Mouse (Mus musculus) layer of hippocampus, adult 2 months (tissue): ENCODE results near the gene Cog3. TPM values are rescaled to one million over a fixed set of nuclear protein-coding genes. Genes with fewer than 3 reads are reported as not detected.

ENCODE experiments used
- DNase-seq, 2 experiments: peaks; one replicate each; pipeline ENCODE4 v3.0.0; 2022; ENCODE audit warnings: low spot score in 2 of 2
- H3K27ac ChIP-seq: fragments of 200-600 bp; 2 replicates; pipeline ENCODE4 v1.8.1; 2022
- H3K4me3 ChIP-seq: fragments of 200-600 bp; 2 replicates; pipeline ENCODE4 v1.8.1; 2022; ENCODE audit warnings: mild to moderate bottlenecking
- CTCF ChIP-seq: fragments of 200-600 bp; conservative IDR thresholded peaks from 2 replicates; pipeline ENCODE4 v1.8.1; 2022; ENCODE audit warnings: antibody characterized with exemption, mild to moderate bottlenecking, moderate library complexity
- long read RNA-seq, 2 experiments: library from polyadenylated mRNA; stranded (forward); transcript quantifications; one replicate each; pipeline ENCODE4 v2.0.0; 2021; ENCODE audit warnings: borderline mapping rate in 2 of 2
- total RNA-seq, 2 experiments: library from RNA; stranded (reverse); gene quantifications; 2 replicates each; pipeline ENCODE4 v1.2.3; 2021

Cog3 gene
- total RNA-seq: 10 to 100 TPM; 22.1 to 25.9 TPM
- long read RNA-seq, experiment 1, full-length matches to known transcripts: 16 of 22 reads
- long read RNA-seq, experiment 1, partial matches to known transcripts: 0 of 22 reads
- long read RNA-seq, experiment 1, other reads (novel, unspliced or antisense): 6 of 22 reads
- long read RNA-seq, experiment 2, full-length matches to known transcripts: 18 of 28 reads
- long read RNA-seq, experiment 2, partial matches to known transcripts: 3 of 28 reads
- long read RNA-seq, experiment 2, other reads (novel, unspliced or antisense): 7 of 28 reads

DNA sequence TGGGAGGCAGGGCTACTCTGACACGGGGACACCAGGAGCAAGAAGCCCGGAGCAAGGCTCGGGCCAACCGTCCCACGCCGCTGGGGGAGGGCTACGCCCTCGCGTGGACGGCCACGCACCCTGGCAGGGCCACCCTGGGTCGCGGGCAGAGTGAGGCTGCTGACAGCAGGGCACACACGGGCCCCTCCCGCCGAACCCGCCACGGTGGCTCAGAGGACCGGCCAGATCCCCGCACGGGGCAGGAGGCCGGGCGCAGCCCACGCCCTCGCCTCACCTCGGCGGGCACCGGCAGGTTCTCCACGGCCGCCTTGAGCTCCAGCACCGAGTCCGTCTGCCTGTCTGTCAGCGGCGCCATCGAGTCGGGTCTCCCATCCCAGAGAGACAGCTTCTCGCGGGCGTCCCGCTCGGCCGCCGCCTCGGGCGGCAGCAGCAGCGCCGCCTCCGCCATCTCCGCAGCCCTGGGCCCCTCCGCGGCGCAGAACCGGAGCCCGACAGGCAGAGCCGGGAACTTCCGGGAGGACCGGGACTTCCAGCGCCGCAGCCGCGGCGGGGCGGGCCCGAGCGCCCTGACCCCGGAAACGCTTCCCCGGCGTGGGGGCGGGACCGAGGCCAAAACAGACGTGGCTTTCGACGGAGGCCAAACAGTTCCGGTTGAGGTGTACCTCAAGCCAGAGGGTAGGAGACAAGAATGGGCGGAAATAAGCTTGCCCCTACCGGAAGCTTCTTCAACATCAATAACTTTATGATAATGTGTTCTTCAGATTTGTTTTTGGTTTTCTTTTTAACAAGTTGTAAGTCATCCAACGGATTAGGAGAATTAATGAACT is at the start of gene Cog3:
Cog3 (minus strand) TSS at position 527 of the 827 bp plus-strand sequence.
- TF ChIP-seq CTCF: peak; percentile 43
- Histone ChIP-seq H3K4me3 (peak within 1 kb of the TSS; percentile 69), H3K27ac (peak within 1 kb of the TSS; percentile 93)
- DNase-seq: peak; percentile 97 to 99

DNA sequence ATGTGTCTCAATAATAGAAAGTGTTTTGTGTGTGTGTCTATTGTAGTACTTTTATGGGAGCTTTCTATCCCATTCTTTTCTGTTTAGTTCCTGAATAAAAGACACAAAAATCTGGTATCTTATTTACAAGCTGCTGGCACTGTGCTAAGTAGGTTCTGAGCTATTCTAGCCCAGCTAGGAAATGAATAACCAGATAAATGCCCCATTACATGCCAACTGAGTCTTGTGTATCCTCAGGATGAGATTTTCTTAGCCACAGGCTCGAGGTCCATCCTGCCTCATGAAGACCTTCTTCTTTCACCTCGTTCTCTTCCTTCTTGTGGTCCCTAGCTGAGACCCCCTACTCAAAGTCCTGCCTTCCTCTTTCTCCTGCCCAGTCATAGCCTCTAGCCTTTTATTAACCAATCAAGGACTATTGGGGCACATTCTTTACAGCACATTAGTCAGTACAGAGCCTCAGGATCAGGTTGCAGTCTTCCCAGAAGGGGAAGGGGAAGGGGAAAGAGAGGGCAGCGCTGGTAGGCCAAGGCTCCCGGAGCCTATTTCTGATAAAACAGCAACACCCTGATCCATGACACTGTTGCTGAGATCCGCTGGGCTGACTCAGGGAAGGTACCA is 43.6 kb upstream of the Cog3 start:
- no peak overlapping the region for H3K27ac ChIP-seq
- H3K4me3 ChIP-seq: no peak overlapping the region
- no peak for TF ChIP-seq CTCF
- no peak for DNase-seq

DNA sequence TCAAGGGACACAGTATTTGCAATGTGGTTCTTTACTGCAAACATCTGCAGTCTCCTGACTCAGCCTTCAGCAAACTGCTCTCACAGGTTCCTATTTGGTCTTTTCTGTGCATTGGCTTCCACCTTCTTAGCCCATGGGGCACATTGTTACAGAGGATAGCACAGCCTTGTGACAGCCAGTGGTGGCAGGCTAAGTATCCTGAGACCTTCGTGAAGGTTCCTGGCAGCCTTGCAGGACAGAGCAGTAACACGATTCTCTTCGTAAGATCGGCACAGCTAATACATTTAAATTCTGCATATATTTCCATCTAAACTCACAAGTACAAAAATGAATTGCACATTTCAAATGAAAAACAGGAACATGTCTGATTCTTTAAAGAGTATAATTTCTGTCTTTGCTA is 41.6 kb upstream of the Cog3 start:
- no peak overlapping the region for H3K27ac ChIP-seq
- H3K4me3 ChIP-seq: no peak overlapping the region
- no peak for TF ChIP-seq CTCF
- no peak for DNase-seq

DNA sequence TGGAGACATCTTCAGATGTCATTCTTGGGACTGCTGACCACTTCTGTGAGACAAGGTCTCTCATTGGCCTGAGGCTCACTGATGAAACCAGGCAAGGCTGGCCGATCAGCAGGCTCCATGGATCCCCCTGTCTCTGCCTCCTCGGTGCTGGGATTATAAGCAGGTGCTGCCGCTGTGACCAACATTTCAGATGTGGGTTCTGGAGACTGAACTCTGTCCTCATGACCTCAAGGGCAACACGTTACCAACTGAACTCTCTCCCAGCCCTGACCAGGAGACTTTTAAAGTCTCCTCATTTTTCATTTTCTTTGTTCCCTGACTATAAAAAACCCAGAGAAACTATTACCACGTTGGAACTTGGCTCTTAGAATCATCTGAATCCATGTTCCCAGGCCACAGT is 40.4 kb upstream of the Cog3 start:
- Histone ChIP-seq H3K4me3 (no peak overlapping the region), H3K27ac (no peak overlapping the region)
- no peak for DNase-seq
- TF ChIP-seq CTCF: no peak

DNA sequence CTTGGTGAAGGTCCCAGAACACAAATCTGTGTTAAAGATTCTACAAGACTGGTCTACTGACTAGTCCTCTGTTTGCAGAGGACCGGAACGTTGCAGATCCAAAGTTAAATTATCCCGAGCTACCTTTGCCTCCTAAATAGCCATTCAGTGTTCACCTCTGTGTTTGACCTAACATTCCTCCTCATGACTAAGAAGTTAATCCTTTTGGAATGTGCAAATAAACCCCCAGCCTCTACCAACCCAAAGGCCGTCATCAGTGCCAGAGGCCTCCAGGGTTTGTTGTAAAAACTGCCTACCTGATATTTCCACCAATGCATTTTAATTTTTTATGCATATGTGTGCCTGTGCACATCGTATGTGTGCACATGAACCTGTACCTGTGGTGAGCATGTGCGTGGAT is 40.0 kb upstream of the Cog3 start:
- no peak for DNase-seq
- no peak overlapping the region for H3K27ac ChIP-seq
- no peak for TF ChIP-seq CTCF
- no peak overlapping the region for H3K4me3 ChIP-seq

DNA sequence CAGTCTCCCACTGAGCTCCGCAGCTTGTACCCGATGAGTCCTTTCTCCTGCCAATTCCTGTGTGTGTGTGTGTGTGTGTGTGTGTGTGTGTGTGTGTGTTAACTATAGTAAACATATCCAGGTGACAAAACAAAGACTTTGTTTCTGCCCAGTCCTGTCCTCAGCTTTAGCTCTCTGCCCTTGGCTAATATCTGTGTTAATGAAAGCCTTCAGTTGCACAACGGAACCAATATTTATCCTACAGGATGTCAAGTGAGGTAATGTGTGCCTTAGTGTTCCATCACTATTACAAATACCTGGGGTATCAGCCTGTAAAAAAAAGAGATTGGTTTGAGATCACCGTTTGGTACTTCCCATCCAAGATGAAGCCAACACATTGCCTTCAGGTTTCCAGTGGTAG is 38.8 kb upstream of the Cog3 start:
- no peak for DNase-seq
- no peak overlapping the region for H3K4me3 ChIP-seq
- H3K27ac ChIP-seq: no peak overlapping the region
- no peak for TF ChIP-seq CTCF

DNA sequence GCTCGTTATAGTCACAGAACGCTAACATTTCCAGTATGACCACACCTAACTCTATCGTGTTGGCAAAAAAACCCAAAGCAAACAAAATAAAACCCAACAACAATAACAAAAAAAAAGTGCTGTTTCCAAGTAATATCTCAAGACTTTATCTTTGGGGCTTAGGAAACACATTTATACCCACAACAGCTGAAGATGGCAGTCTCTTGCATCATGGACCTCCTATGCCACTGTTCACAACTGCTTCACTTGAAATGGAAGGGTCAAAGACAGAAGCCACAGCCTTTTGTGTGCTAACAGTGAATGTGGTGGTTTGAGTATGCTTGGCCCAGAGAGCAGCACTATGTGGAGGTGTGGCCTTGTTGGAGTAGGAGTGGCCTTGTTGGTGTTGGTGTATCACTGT is 37.1 kb upstream of the Cog3 start:
- no peak for TF ChIP-seq CTCF
- H3K4me3 ChIP-seq: no peak overlapping the region
- no peak for DNase-seq
- no peak overlapping the region for H3K27ac ChIP-seq

DNA sequence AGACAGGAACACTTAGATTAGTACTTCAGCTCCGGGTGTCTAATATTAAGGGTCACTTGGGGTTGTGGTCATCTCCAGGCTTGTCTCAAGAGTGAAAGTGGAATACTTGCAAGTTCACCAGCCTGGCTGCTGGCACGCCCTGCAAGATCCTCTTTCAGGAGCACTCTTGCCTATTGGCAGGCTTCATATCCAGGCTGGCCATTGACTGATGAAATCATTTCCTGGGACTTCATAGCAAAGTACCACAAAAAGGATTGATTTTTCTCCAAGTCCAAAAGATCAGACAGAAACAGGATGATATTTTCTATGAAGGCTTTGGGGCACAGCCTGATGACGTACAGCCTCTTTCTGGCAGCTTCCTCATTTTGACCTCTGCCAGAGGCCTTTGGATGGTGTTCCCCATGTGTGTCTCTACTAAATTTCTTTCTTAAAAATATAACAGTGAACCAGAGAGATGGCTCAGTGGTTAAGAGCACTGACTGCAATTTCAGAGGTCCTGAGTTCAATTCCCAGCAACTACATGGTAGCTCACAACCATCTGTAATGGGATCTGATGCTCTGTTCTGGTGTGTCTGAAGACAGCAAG is 36.2 kb upstream of the Cog3 start:
- H3K4me3 ChIP-seq: no peak overlapping the region
- DNase-seq: no peak
- no peak for TF ChIP-seq CTCF
- no peak overlapping the region for H3K27ac ChIP-seq

DNA sequence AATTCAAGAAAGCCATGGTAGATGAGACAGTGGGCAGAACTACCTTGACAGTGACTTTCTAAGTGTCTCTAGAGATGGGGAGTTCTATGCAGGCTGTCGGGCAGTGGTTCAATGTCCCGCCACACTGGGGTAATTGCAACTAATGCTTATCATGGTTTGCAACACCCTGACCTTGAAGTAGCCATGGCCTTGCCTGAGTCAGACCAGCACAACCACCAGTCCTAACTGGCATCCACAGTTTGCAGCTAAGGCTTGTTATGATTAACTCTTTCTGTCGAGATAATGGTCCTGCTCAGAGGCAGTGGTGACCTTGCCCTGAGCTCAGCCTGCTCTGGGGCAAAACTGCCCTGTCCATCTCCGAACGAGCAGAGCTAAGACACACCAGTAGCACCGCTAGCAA is 35.0 kb upstream of the Cog3 start:
- no peak overlapping the region for H3K4me3 ChIP-seq

DNA sequence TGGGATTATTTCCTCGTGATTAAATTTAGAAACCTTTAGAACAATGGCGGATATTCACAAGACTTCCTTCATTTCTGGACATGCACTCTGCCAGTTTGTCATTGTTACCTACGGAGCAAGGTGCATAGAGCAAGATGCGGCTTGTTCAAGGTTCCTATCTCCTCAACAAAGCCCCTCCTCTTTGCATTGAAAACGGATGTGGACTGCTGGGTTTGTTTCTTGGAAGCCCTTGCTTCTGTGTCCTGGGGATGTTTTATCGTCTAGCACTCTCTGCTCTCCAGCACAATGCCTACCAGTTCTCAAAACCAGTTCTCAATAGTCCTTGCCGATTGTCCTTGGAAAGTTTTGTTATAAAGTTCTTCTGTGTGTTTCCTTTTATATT is 33.5 kb upstream of the Cog3 start:
- no peak for TF ChIP-seq CTCF
- DNase-seq: no peak
- no peak overlapping the region; the same call in 1 of the 2 replicates for H3K4me3 ChIP-seq
- H3K27ac ChIP-seq: peak overlapping the region; percentile 88; the same call in 1 of the 2 replicates

More for the DNA sequence above, 35.0 kb upstream of the Cog3 start:
- no peak for DNase-seq
- no peak overlapping the region for H3K27ac ChIP-seq
- no peak for TF ChIP-seq CTCF

DNA sequence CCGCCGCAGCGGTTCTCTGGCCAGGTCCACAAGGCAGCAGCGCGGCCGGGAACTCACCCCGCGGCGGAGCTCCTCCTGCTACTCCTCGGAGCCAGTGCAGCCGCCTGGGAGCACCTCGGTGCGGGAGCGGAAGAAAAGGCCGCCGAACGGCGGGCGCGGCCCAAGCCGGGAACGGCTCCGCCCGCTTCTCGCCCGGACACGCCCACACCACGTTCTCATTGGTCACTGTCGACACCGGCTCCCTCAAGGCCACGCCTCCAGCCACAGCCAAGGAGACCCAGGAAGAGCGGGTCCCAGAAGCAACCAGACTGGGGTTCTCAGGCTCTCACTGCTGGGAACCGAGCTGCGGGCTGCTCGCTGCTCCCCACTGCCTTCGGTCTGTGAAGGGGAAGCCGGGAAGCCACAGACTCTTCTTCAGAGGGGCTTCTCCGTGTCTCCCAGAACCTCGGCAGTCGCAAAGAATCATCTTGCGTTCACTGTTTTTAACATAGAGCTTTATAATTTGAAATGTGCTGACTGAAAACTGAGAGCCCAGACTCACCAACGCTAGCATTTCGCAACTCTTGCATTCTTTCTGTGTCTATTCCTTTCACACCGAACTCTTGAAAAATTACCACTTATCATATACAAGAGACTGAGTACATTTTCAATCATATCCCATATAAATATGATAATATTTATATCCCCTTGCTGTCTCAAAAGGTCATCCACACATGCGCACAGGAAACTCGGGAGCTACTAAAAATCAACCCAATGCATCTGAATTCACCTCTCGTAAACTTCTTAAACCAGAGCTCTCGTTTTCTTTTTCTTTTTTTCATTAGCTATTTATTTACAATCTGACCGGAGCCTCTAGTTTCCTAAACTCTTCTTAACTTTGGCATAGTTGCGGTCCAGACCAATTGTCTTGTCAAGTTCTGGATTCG is 32.8 kb upstream of the Cog3 start, which contains the start of gene Slc25a30:
Slc25a30 (minus strand) TSS at position 170 of the 926 bp plus-strand sequence.
- Histone ChIP-seq H3K4me3 (peak within 1 kb of the TSS; percentile 88), H3K27ac (peak within 1 kb of the TSS; percentile 88)
- TF ChIP-seq CTCF: no peak
- DNase-seq: peak; percentile 95 to 98

DNA sequence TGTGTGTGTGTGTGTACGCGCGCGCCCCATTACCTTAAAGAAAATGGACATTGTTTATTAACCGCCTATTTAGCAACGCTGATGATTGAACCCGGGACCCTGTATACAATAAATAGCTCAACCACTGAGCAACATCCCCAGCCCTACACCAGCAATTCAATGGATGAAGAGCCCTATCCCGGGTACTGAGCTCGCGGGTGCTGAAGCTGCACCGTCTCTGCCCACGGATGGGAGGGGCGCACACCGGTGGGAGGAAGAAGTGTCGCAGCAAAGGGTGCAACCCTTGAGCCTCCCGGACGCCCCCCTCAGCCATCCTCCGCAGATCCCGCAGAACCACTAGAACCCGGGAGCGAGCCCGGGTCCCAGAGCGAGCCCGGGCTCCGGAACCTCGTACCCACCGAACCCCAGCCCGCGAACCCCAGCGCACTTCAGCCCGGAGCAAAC is 32.1 kb upstream of the Cog3 start:
- Histone ChIP-seq H3K4me3 (peak overlapping the region; percentile 88), H3K27ac (peak overlapping the region; percentile 88)
- peak; percentile 22; the same call in 1 of the 2 replicates for TF ChIP-seq CTCF
- DNase-seq: peak; percentile 26 to 48
